Mouse (Mus musculus): ENCODE results near the gene Gprc6a. TPM values are rescaled to one million over a fixed set of nuclear protein-coding genes. Genes with fewer than 3 reads are reported as not detected.
A peak's percentile ranks its signal among the peaks of the same experiment; 100 is the strongest.

Gene Gprc6a
- polyA plus RNA-seq, 1 experiment from 2014 or later: 0.08 TPM

DNA sequence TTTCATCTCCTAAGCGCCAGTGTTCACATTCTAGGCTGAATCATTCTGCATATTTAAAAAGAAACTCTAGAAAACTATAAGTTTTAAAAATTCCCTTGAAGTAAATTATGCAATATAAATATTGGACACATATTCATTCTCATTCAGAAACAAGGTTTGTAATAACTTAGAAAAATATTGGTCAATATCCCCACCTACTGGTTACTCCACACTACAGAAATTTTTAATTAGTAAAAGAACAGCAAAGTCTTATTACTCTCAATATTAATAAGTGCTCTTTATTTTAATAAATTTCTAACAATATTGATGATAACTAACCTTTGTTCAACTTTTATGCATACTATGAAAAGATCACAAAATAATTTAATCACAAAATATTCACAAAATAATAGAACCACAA, 26.1 kb upstream of the Gprc6a start:
- Histone ChIP-seq H3K9ac (ENCODE audit: low read depth, low read length) (no peak overlapping the region), H3K4me1 (replicated peaks; ENCODE audit: insufficient read depth, low read length) (no peaks in the 10 kb centered on the region), H3K4me2 (ENCODE audit: low read length) (no peak overlapping the region), H3K9me3 (replicated peaks; ENCODE audit: low read length) (no peaks in the 10 kb centered on the region), H3K36me3 (ENCODE audit: insufficient read depth, low read length) (no peaks in the 10 kb centered on the region), H3K27me3 (ENCODE audit: insufficient read depth, low read length) (no peaks in the 10 kb centered on the region), H3K4me3 (replicated peaks; ENCODE audit: low read depth, low read length) (no peak overlapping the region), H3K27ac (no peak overlapping the region)
- ATAC-seq (replicated peaks; ENCODE audit: low FRiP score, low read depth) (no peak), DNase-seq (ENCODE audit: low spot score) (peak; percentile 19)
- WGBS: 66% methylated on average over 1 of the region's 1 CpGs
- peak; percentile 57 for TF ChIP-seq CTCF (IDR thresholded peaks at IDR 0.05; ENCODE audit: low read depth)

DNA sequence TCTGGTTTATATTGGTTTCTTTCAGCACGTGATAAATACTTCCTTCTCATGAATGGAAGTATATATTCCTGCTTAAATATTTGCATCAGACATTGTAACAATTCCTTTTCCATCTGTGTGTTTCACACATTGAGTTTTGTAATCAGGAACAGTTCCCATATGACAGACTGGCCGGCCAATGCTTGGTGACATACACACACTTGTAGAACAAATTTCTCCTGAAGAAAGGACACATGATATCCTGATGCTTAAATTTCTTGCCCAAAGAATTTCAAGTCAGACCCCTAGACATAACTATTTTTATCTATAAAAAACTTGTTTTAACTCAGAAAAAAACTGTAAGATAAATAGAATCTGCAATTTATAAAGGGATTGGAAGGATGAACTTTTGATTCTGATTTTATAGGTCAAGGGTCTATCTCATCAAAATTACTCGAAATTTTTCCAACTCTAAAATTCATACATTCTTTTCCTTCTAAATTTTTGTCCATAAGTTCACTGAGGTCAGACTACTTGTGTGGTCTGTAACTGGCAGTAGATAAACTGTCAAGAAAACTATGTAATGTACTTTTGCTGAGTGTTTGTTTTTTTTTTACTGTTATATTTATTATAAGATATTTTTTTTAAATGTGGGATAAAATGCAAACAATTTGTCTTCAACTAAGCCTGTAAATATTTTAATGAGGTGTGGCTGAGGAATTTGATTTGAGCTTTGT, 18.4 kb upstream of the Gprc6a start:
- DNase-seq (ENCODE audit: low spot score) (no peak), ATAC-seq (replicated peaks; ENCODE audit: low FRiP score, low read depth) (no peak)
- Histone ChIP-seq H3K9ac (ENCODE audit: low read depth, low read length) (no peak overlapping the region), H3K36me3 (ENCODE audit: insufficient read depth, low read length) (no peaks in the 10 kb centered on the region), H3K9me3 (replicated peaks; ENCODE audit: low read length) (no peaks in the 10 kb centered on the region), H3K4me2 (ENCODE audit: low read length) (no peak overlapping the region), H3K27me3 (ENCODE audit: insufficient read depth, low read length) (no peaks in the 10 kb centered on the region), H3K4me3 (replicated peaks; ENCODE audit: low read depth, low read length) (no peak overlapping the region), H3K27ac (no peak overlapping the region), H3K4me1 (replicated peaks; ENCODE audit: insufficient read depth, low read length) (no peaks in the 10 kb centered on the region)
- WGBS: 58% methylated on average over 3 of the region's 3 CpGs
- TF ChIP-seq CTCF (IDR thresholded peaks at IDR 0.05; ENCODE audit: low read depth): no peak

DNA sequence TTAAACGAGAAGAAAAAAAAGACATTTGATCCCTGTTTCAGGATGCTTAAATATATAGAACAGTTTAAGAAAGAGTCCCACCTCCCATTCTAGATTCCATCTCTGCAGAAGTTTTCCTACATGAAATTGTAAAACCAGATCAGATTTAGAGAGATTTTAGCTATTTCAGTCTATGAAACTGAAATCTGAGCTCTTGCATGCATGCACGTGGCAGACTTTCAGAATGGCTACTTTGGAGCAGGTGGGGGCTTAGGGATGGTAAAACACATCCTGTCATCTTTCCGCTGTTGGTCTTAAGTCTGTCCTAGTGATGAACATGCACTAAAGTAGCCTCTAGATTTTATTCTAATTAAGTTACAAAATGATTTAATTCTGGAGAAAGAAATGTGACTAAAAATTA, 10.1 kb downstream of the Gprc6a start:
- Histone ChIP-seq H3K9ac (ENCODE audit: low read depth, low read length) (no peak overlapping the region), H3K9me3 (replicated peaks; ENCODE audit: low read length) (no peaks in the 10 kb centered on the region), H3K36me3 (ENCODE audit: insufficient read depth, low read length) (no peaks in the 10 kb centered on the region), H3K4me2 (ENCODE audit: low read length) (no peak overlapping the region), H3K27me3 (ENCODE audit: insufficient read depth, low read length) (no peaks in the 10 kb centered on the region), H3K27ac (no peak overlapping the region), H3K4me1 (replicated peaks; ENCODE audit: insufficient read depth, low read length) (no peaks in the 10 kb centered on the region), H3K4me3 (replicated peaks; ENCODE audit: low read depth, low read length) (no peak overlapping the region)
- ATAC-seq (replicated peaks; ENCODE audit: low FRiP score, low read depth) (no peak), DNase-seq (ENCODE audit: low spot score) (no peak)
- WGBS: 75% methylated on average over 3 of the region's 3 CpGs
- no peak for TF ChIP-seq CTCF (IDR thresholded peaks at IDR 0.05; ENCODE audit: low read depth)

DNA sequence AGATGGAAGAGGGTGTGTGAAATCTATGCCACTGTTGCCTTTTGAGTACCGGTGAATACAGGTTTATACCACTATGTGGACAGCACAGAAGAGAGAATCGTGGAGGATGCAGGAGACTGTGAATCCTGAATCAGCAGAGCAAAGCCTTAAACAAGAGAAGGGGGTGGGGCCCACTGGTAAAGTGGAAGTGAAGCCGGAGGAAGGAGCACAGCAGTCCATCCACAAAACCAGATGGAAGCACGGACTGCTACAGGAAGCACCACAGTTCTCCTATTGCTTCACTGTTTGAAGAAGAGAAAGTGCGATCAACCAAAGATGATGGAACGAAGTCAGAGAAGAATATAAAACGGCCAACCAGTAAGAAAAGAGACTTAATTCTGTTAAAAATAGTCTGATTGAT, 11.1 kb downstream of the Gprc6a start:
- no peak overlapping the region for H3K27ac ChIP-seq
- no peak overlapping the region for H3K4me3 ChIP-seq (replicated peaks; ENCODE audit: low read depth, low read length)
- no peaks in the 10 kb centered on the region for H3K9me3 ChIP-seq (replicated peaks; ENCODE audit: low read length)
- H3K4me2 ChIP-seq (ENCODE audit: low read length): no peak overlapping the region
- no peaks in the 10 kb centered on the region for H3K36me3 ChIP-seq (ENCODE audit: insufficient read depth, low read length)
- H3K4me1 ChIP-seq (replicated peaks; ENCODE audit: insufficient read depth, low read length): no peaks in the 10 kb centered on the region
- DNase-seq (ENCODE audit: low spot score) (no peak), ATAC-seq (replicated peaks; ENCODE audit: low FRiP score, low read depth) (no peak)
- H3K9ac ChIP-seq (ENCODE audit: low read depth, low read length): no peak overlapping the region
- 73% methylated on average over 7 of the region's 7 CpGs for WGBS
- TF ChIP-seq CTCF (IDR thresholded peaks at IDR 0.05; ENCODE audit: low read depth): no peak
- H3K27me3 ChIP-seq (ENCODE audit: insufficient read depth, low read length): no peaks in the 10 kb centered on the region

DNA sequence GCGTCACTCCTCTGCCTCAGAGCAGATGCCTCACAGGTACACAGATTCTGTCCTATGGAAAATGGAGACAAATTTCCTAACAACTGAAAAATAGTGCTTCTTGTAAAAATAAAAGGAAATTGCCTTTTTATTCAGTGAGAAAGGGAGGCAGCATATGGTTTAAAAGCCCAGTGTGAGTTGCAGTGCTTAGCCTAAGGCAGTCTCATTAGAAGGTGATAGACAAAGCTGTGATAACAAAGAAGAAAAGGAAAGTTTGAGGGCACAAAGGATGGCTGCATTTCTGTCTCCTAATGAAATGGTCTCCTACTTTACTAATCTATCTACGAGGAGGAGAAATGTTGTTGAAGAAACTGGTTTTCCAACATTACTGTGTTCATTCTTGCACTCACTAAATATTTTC, 12.7 kb downstream of the Gprc6a start:
- TF ChIP-seq CTCF (IDR thresholded peaks at IDR 0.05; ENCODE audit: low read depth): no peak
- no peak overlapping the region for H3K9ac ChIP-seq (ENCODE audit: low read depth, low read length)
- H3K4me1 ChIP-seq (replicated peaks; ENCODE audit: insufficient read depth, low read length): no peaks in the 10 kb centered on the region
- DNase-seq (ENCODE audit: low spot score): no peak
- H3K36me3 ChIP-seq (ENCODE audit: insufficient read depth, low read length): no peaks in the 10 kb centered on the region
- no peaks in the 10 kb centered on the region for H3K27me3 ChIP-seq (ENCODE audit: insufficient read depth, low read length)
- no peak overlapping the region for H3K4me2 ChIP-seq (ENCODE audit: low read length)
- no peak overlapping the region for H3K4me3 ChIP-seq (replicated peaks; ENCODE audit: low read depth, low read length)
- ATAC-seq (replicated peaks; ENCODE audit: low FRiP score, low read depth): no peak
- no peak overlapping the region for H3K27ac ChIP-seq
- no peaks in the 10 kb centered on the region for H3K9me3 ChIP-seq (replicated peaks; ENCODE audit: low read length)
- WGBS: 73% methylated on average over 2 of the region's 2 CpGs

DNA sequence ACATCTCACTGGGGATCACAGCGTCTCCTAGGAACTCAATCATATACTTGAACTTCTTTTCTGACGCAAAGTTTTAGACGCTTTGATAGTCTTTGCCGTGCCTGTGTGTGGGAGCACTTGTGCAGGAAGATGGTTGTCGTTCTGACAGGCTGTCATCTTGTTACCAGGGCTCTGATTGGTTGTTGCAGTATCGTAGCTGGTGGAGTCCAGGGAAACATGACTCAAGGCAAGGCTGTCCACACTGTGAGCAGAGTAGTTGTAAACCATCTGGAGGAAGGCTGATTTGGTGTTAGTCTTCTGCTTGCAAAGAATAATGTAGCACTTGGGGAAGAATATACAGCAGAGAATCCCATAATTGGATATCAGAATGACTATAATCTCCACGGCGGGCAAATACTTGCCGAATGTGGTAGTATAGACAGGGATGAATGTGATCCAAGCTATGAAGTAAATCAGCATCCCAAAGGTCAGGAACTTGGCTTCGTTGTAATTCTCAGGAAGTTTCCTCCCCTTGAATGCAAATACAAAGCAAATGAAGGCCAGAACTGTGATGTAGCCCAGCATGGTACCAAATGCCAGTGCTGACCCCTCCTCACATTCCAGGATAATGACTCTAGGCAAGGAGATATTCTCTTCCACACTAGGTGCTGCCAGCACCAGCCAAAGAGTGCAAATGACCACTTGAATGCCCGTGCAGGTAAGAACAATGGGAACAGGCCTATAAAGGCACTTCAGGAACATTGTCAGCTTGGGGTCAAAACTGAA, 16.3 kb downstream of the Gprc6a start:
- no peak for TF ChIP-seq CTCF (IDR thresholded peaks at IDR 0.05; ENCODE audit: low read depth)
- Histone ChIP-seq H3K9ac (ENCODE audit: low read depth, low read length) (no peak overlapping the region), H3K4me3 (replicated peaks; ENCODE audit: low read depth, low read length) (no peak overlapping the region), H3K36me3 (ENCODE audit: insufficient read depth, low read length) (no peaks in the 10 kb centered on the region), H3K4me1 (replicated peaks; ENCODE audit: insufficient read depth, low read length) (no peaks in the 10 kb centered on the region), H3K4me2 (ENCODE audit: low read length) (no peak overlapping the region), H3K27me3 (ENCODE audit: insufficient read depth, low read length) (no peaks in the 10 kb centered on the region), H3K27ac (no peak overlapping the region), H3K9me3 (replicated peaks; ENCODE audit: low read length) (no peaks in the 10 kb centered on the region)
- ATAC-seq (replicated peaks; ENCODE audit: low FRiP score, low read depth) (no peak), DNase-seq (ENCODE audit: low spot score) (no peak)
- WGBS: 63% methylated on average over 11 of the region's 11 CpGs

All from kidney, postnatal 0 days (tissue).